Mouse (Mus musculus) MEL (cell line): ENCODE results near the gene Dhx40. TPM values are rescaled to one million over a fixed set of nuclear protein-coding genes. Genes with fewer than 3 reads are reported as not detected.
"Not testable (repeated sequence)": the region's sequence is repeated elsewhere in the genome, so short reads cannot be mapped to it uniquely, and the experiment has no call there.

Experiments
- DNase-seq: peaks from one replicate; pipeline ENCODE4 v3.0.0; 2011; ENCODE audit warnings: low read depth, low spot score
- H3K27ac ChIP-seq: 2 replicates; pipeline ENCODE4 v1.5.1; 2012; ENCODE audit warnings: low read depth, mild to moderate bottlenecking, control low read depth, low read length, moderate library complexity; ENCODE audit not compliant: control insufficient read depth
- H3K27me3 ChIP-seq, 2 experiments: fragments of 150-350 bp in 1 of 2; sonication (generic) in 1 of 2; 2 replicates each; pipeline ENCODE4 v1.6.1; 2012; ENCODE audit warnings: low read length in 2 of 2, mild to moderate bottlenecking in 2 of 2, improper control_type of control experiment in 1 of 2, moderate library complexity in 1 of 2; ENCODE audit not compliant: insufficient read depth in 2 of 2, control insufficient read depth in 1 of 2
- H3K36me3 ChIP-seq, 2 experiments: 2 replicates each; pipeline ENCODE4 v1.6.1; 2012 to 2014; ENCODE audit warnings: low read length in 2 of 2, improper control_type of control experiment in 1 of 2, inconsistent platforms in 1 of 2, mild to moderate bottlenecking in 1 of 2; ENCODE audit not compliant: insufficient read depth in 2 of 2, control insufficient read depth in 1 of 2
- H3K4me1 ChIP-seq, 2 experiments: fragments of 150-350 bp in 1 of 2; sonication (generic) in 1 of 2; 2 replicates each; pipeline ENCODE4 v1.6.1; 2012; ENCODE audit warnings: low read length in 2 of 2, improper control_type of control experiment in 1 of 2, mild to moderate bottlenecking in 1 of 2; ENCODE audit not compliant: insufficient read depth in 2 of 2, control insufficient read depth in 1 of 2
- H3K4me3 ChIP-seq, 2 experiments: fragments of 150-350 bp in 1 of 2; sonication (generic) in 1 of 2; 2 replicates each; pipeline ENCODE4 v1.5.1; 2012; ENCODE audit warnings: low read depth in 2 of 2, low read length in 2 of 2, mild to moderate bottlenecking in 2 of 2, moderate library complexity in 2 of 2, control low read depth in 1 of 2, improper control_type of control experiment in 1 of 2; ENCODE audit not compliant: control insufficient read depth in 1 of 2, insufficient read depth in 1 of 2
- H3K79me2 ChIP-seq: 2 replicates; pipeline ENCODE4 v1.6.1; 2012; ENCODE audit warnings: mild to moderate bottlenecking, low read length, moderate library complexity; ENCODE audit not compliant: control insufficient read depth, poor library complexity, insufficient read depth
- H3K9ac ChIP-seq: 2 replicates; pipeline ENCODE4 v1.6.1; 2012; ENCODE audit warnings: low read depth, mild to moderate bottlenecking, control low read depth, low read length, moderate library complexity; ENCODE audit not compliant: control insufficient read depth, poor library complexity, severe bottlenecking
- H3K9me3 ChIP-seq: fragments of 150-350 bp; sonication (generic); replicated peaks from 2 replicates; pipeline ENCODE4 v1.6.1; 2012; ENCODE audit warnings: mild to moderate bottlenecking, low read length, improper control_type of control experiment, moderate library complexity; ENCODE audit not compliant: insufficient read depth
- BHLHE40 ChIP-seq: IDR thresholded peaks from 2 replicates; pipeline ENCODE4 v1.6.1; 2012; ENCODE audit warnings: low read depth, mild to moderate bottlenecking, inconsistent platforms, low read length, improper control_type of control experiment, borderline replicate concordance
- E2F4 ChIP-seq: IDR thresholded peaks from 2 replicates; pipeline ENCODE4 v1.6.1; 2011; ENCODE audit warnings: low read depth, low read length, improper control_type of control experiment, borderline replicate concordance
- ETS1 ChIP-seq: IDR thresholded peaks from 2 replicates; pipeline ENCODE4 v1.6.1; 2012; ENCODE audit warnings: low read depth, mild to moderate bottlenecking, inconsistent platforms, low read length, improper control_type of control experiment, moderate library complexity
- GATA1 ChIP-seq: IDR thresholded peaks from 2 replicates; pipeline ENCODE4 v1.6.1; 2011; ENCODE audit warnings: low read depth, low read length, improper control_type of control experiment
- JUND ChIP-seq: IDR thresholded peaks from 2 replicates; pipeline ENCODE4 v1.6.1; 2011; ENCODE audit warnings: low read depth, mild to moderate bottlenecking, improper control_type of control experiment, low read length
- KAT2A ChIP-seq: conservative IDR thresholded peaks from 2 replicates; pipeline ENCODE4 v1.6.1; 2012; ENCODE audit warnings: low read depth, low read length, improper control_type of control experiment, inconsistent platforms
- MAFK ChIP-seq: IDR thresholded peaks from 2 replicates; pipeline ENCODE4 v1.6.1; 2011; ENCODE audit warnings: low read depth, mild to moderate bottlenecking, low read length, improper control_type of control experiment, borderline replicate concordance
- MAZ ChIP-seq: IDR thresholded peaks from 2 replicates; pipeline ENCODE4 v1.6.1; 2012; ENCODE audit warnings: low read depth, mild to moderate bottlenecking, inconsistent platforms, low read length, improper control_type of control experiment
- MXI1 ChIP-seq: IDR thresholded peaks from 2 replicates; pipeline ENCODE4 v1.6.1; 2011; ENCODE audit warnings: mild to moderate bottlenecking, low read depth, low read length, improper control_type of control experiment
- MYB ChIP-seq: IDR thresholded peaks from 2 replicates; pipeline ENCODE4 v1.6.1; 2011; ENCODE audit warnings: mild to moderate bottlenecking, low read depth, low read length, improper control_type of control experiment
- MYC ChIP-seq: IDR thresholded peaks from 2 replicates; pipeline ENCODE4 v1.6.1; 2011; ENCODE audit warnings: low read depth, mild to moderate bottlenecking, low read length, improper control_type of control experiment, moderate library complexity
- NELFE ChIP-seq: IDR thresholded peaks from 2 replicates; pipeline ENCODE4 v1.6.1; 2011; ENCODE audit warnings: low read depth, low read length, improper control_type of control experiment
- POLR2AphosphoS2 ChIP-seq: IDR thresholded peaks from 2 replicates; pipeline ENCODE4 v1.6.1; 2011; ENCODE audit warnings: low read length, improper control_type of control experiment
- POLR2AphosphoS5 ChIP-seq: IDR thresholded peaks from 2 replicates; pipeline ENCODE4 v1.6.1; 2012; ENCODE audit warnings: low read depth, borderline replicate concordance, mild to moderate bottlenecking, inconsistent platforms, low read length, moderate library complexity, mixed read lengths
- RAD21 ChIP-seq: IDR thresholded peaks from 2 replicates; pipeline ENCODE4 v1.6.1; 2011; ENCODE audit warnings: mild to moderate bottlenecking, low read depth, low read length, improper control_type of control experiment
- RCOR1 ChIP-seq: IDR thresholded peaks from 2 replicates; pipeline ENCODE4 v1.6.1; 2012; ENCODE audit warnings: low read depth, mild to moderate bottlenecking, inconsistent platforms, low read length, improper control_type of control experiment
- SIN3A ChIP-seq: IDR thresholded peaks from 2 replicates; pipeline ENCODE4 v1.6.1; 2012; ENCODE audit warnings: low read length, improper control_type of control experiment, inconsistent platforms
- SMC3 ChIP-seq: IDR thresholded peaks from 2 replicates; pipeline ENCODE4 v1.6.1; 2011; ENCODE audit warnings: low read depth, low read length, improper control_type of control experiment
- TAL1 ChIP-seq: IDR thresholded peaks from 2 replicates; pipeline ENCODE4 v1.6.1; 2012; ENCODE audit warnings: mild to moderate bottlenecking, inconsistent platforms, low read length, moderate library complexity, mixed read lengths
- USF1 ChIP-seq: IDR thresholded peaks from 2 replicates; pipeline ENCODE4 v1.6.1; 2014; ENCODE audit warnings: low read depth, mild to moderate bottlenecking, inconsistent platforms, low read length, improper control_type of control experiment, moderate library complexity
- USF2 ChIP-seq, 2 experiments: IDR thresholded peaks; 2 replicates each; pipeline ENCODE4 v1.6.1; 2011 to 2012; ENCODE audit warnings: improper control_type of control experiment in 2 of 2, low read length in 2 of 2, borderline replicate concordance in 1 of 2, inconsistent platforms in 1 of 2, low read depth in 1 of 2, mild to moderate bottlenecking in 1 of 2; ENCODE audit not compliant: insufficient read depth in 1 of 2
- ZKSCAN1 ChIP-seq: IDR thresholded peaks from 2 replicates; pipeline ENCODE4 v1.6.1; 2012; ENCODE audit warnings: low read depth, mild to moderate bottlenecking, inconsistent platforms, low read length, improper control_type of control experiment, moderate library complexity
- ZNF384 ChIP-seq: IDR thresholded peaks from 2 replicates; pipeline ENCODE4 v1.6.1; 2012; ENCODE audit warnings: low read depth, mild to moderate bottlenecking, inconsistent platforms, low read length, improper control_type of control experiment
- polyA plus RNA-seq, 2 experiments: library from polyadenylated mRNA; stranded (reverse) in 1 of 2; unstranded in 1 of 2; fragments of >175 nt in 1 of 2; fragments of >200 nt in 1 of 2; gene quantifications; 2 replicates each; pipeline versions ENCODE4 v1.2.1 to v1.2.4; 2012; ENCODE audit warnings: low replicate concordance in 2 of 2, low read depth in 1 of 2; ENCODE audit not compliant: insufficient read length in 2 of 2, insufficient read depth in 1 of 2, missing spikeins in 1 of 2
- total RNA-seq: library from RNA; depleted of rRNA; stranded (reverse); fragments of 300-350 nt; gene quantifications from 2 replicates; pipeline ENCODE4 v1.2.3, GENCODE M21; 2012

Gene Dhx40
- total and polyA plus RNA-seq, 3 experiments = 10.1 to 16.1 TPM; not detected in 1

GRCm38 (mm10) chr11:86822531-86822930, 15.0 kb upstream of the Dhx40 start:
- Histone ChIP-seq H3K9me3 (no peaks in the 10 kb centered on the region), H3K4me3 (no peak overlapping the region), H3K4me1 (0 out of 4 replicates have a peak, but pooled peaks cover 0 to 3% of the 10 kb centered on the region in 2 experiments), H3K27ac (no peak overlapping the region), H3K36me3 (no peaks in the 10 kb centered on the region; a peak in 1 of 4 replicates)
- DNase-seq = no peak
- no peak for TF ChIP-seq KAT2A
- TF ChIP-seq SIN3A = no peak
- TF ChIP-seq, all 39 proteins: peak for 0
- H3K27me3 ChIP-seq = peaks cover 6 to 11% of the 10 kb centered on the region in 2 experiments
- H3K79me2 ChIP-seq = no peaks in the 10 kb centered on the region
- H3K9ac ChIP-seq = no peak overlapping the region

GRCm38 (mm10) chr11:86819536-86819935, 12.0 kb upstream of the Dhx40 start:
- Histone ChIP-seq H3K9me3 (no peaks in the 10 kb centered on the region), H3K27ac (no peak overlapping the region), H3K27me3 (peaks cover 9 to 11% of the 10 kb centered on the region in 2 experiments), H3K79me2 (no peaks in the 10 kb centered on the region), H3K4me1 (no peaks in the 10 kb centered on the region), H3K9ac (no peak overlapping the region), H3K4me3 (no peak overlapping the region), H3K36me3 (no peaks in the 10 kb centered on the region)
- no peak for DNase-seq
- TF ChIP-seq POLR2AphosphoS5 = no peak
- TF ChIP-seq TAL1 = no peak
- TF ChIP-seq POLR2AphosphoS2 = no peak

GRCm38 (mm10) chr11:86818928-86819327, 11.4 kb upstream of the Dhx40 start:
- no peaks in the 10 kb centered on the region for H3K9me3 ChIP-seq
- TF ChIP-seq USF1 (no peak), MAZ (no peak), POLR2AphosphoS5 (no peak), KAT2A (no peak), RAD21 (no peak), E2F4 (no peak), ZKSCAN1 (no peak), ZNF384 (no peak), GATA1 (no peak), MYB (no peak), MAFK (no peak), ETS1 (no peak), NELFE (no peak), JUND (no peak), MXI1 (no peak), SMC3 (no peak), USF2 (IDR thresholded peaks at IDR 0.05; ENCODE audit: borderline replicate concordance in 1 of 2, insufficient read depth in 1 of 2, low read depth in 1 of 2, low read length in 2 of 2) (no peak), BHLHE40 (no peak), MYC (no peak), RCOR1 (no peak)

GRCm38 (mm10) chr11:86816288-86816687, 8.7 kb upstream of the Dhx40 start:
- H3K9me3 ChIP-seq, DNase-seq, H3K27ac ChIP-seq: not testable (repeated sequence)

More at GRCm38 (mm10) chr11:86818928-86819327, 11.4 kb upstream of the Dhx40 start:
- Histone ChIP-seq H3K79me2 (no peaks in the 10 kb centered on the region), H3K4me3 (no peak overlapping the region), H3K36me3 (no peaks in the 10 kb centered on the region), H3K27me3 (peaks cover 9 to 11% of the 10 kb centered on the region in 2 experiments), H3K27ac (no peak overlapping the region), H3K4me1 (no peaks in the 10 kb centered on the region), H3K9ac (no peak overlapping the region)
- no peak for DNase-seq

More at GRCm38 (mm10) chr11:86816288-86816687, 8.7 kb upstream of the Dhx40 start:
- not testable (repeated sequence) for H3K27me3 ChIP-seq, H3K4me1 ChIP-seq, H3K36me3 ChIP-seq, H3K4me3 ChIP-seq, H3K79me2 ChIP-seq, H3K9ac ChIP-seq
